Mouse (Mus musculus) lung, postnatal 36 days (tissue): ENCODE results near the gene Hat1.
"Not testable (repeated sequence)": the region's sequence is repeated elsewhere in the genome, so short reads cannot be mapped to it uniquely, and the experiment has no call there.

ENCODE experiments used
- DNase-seq: peaks from one replicate; pipeline ENCODE4 v3.0.0; 2022; ENCODE audit warnings: mixed read lengths

Hat1 gene

DNA sequence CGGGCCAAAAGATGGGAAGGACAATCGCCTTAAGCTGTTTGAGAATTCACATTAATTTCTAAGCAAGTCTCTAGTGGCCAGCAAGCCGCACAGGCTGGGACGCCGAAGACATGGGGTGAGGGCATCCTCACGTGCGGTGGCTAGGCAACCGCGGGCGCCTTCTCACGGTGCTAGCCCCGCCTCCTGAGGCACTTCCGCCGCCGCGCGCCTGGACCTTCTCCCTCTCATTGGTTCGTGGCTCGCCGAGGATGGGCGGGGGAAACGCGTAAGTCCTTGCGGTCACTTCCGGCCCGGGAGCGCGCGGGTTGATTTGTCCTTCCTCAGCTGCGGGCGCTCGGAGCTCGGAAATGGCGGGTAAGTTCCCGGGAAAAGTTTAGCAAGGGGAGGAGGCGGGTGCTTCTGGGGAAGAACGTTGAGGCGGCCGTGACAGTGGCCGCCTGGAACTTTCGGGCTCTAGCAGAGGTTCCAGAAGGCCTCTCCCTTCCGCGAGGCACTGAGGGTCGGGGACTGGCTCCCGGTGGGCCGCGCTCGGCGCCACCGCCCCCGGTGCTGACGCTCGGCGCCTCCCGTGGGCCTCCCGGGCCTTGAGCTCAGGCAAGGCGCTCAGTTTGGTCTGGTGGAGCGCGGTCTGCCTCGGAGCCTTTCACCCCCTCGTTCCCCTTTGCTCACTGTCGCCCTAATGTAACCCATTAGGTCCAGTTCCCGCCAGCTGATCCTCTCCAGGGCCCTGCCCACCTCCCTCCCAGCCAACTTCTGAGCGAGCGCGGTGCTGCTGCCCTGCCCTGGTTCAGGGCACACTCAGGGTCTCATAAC, at the start of gene Hat1:
Gene Hat1, plus strand, starts transcription at position 8 of the 813 bp plus-strand sequence.
- peak; percentile 98 for DNase-seq

DNA sequence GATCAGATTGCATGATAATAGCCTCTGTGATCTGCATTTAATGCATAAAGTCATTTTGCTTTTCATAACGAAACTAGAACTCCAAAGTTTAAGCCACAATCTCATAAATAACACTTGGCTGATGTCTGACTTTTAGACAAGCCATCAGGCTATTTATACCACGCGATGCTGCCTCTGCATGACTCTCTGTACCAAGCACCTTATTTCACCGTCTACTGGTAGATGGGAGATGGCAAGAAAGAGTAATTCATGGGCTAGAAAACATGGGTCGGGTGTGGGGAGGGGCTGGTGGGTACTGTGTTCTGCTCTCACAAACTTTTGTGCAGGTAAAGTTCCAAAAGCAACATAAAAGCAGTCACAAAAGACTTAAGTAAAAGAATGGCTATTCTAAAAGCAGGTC, 48.6 kb upstream of the Hat1 start:
- DNase-seq, result no peak

GRCm38 (mm10) chr2:71343884-71344640, 44.7 kb upstream of the Hat1 start:
- peak; percentile 22 for DNase-seq

GRCm38 (mm10) chr2:71347160-71347559, 41.6 kb upstream of the Hat1 start:
- DNase-seq, result no peak

DNA sequence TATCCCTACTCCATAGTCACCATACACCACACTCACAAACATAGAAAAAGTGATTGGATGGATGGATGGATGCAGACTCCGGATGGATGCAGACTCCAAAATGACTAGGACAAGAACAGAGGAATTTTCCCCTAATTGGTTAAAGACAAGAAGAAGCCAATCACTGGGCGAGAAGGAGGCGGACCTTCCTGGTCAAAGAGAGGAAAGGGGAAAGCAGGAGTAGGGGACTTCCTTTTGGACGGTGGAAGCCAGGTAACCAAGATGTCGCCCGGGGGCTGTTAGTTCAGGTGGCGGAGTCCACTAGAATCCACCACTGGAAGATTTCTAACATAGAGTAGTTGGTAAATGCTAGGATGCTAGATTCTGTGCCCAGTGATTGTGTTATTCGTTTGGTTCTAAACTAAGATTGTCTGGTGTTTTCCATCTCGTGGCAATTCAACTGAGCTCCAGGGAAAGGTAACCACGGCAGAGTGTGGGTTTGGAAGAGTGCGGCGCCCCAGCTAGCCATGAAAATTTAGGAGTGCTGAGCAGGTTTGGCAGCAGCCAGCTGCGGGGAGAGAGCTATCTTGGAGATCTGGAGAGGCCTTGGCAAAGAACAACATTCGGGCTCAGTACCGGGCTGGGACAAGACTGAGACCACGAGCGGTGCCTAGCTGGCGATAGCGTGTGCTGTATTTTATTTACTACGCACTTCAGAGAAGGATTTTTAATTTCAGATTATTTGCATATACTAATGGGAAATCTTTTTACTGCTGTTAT, 40.8 kb upstream of the Hat1 start:
- DNase-seq, result no peak

DNA sequence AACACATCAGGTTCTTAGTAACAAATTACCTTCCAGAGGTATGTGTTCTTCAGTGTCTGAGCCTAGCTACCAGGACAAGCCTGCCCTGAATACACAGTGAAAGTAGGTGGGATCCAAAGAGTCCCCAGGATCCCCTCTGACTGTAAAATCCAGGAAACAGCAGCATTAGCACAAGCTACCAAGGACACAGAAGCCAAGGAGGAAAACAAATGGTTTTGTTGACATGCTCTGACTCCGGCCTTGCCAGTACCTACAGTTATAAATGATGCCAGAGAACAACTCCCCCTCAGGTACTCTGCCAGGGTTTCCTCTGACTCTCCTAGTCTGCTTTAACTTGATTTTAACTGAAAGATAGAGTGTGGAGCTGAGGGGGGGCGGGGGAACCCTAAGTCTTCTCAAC, 39.2 kb upstream of the Hat1 start:
- no peak for DNase-seq

DNA sequence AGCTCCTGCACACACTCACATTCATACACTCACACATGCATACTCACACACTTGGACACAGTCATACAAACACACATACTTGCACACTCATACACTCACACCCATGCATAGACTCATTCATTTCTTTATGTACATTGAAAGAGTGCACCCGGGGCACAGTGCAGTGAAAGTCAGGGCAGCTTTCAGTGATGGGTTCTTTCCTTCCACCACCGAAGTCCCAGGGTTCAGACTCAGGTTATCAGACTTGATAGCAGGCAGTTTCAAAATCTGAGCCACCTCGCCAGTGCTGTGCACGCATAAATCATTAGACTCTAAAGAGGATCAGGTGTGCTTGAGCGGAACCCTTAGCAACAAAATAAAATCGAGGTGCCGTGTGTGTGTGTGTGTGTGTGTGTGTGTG, 38.6 kb upstream of the Hat1 start:
- DNase-seq, result no peak

- DNase-seq, result no peak
Observed at GRCm38 (mm10) chr2:71350904-71351726, 37.6 kb upstream of the Hat1 start.

DNA sequence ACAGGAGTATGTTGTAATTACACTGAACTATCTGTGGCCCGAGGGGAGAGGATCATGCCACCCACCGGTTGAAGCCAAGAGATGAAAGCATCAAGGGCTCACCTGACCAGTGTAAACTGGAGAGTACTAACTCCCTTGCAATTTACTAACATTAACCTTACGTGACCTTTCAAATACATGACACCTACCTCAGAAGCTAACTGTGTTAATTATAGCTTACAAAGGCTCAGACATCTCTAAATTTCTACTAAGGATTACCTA, 37.1 kb upstream of the Hat1 start:
- no peak for DNase-seq

DNA sequence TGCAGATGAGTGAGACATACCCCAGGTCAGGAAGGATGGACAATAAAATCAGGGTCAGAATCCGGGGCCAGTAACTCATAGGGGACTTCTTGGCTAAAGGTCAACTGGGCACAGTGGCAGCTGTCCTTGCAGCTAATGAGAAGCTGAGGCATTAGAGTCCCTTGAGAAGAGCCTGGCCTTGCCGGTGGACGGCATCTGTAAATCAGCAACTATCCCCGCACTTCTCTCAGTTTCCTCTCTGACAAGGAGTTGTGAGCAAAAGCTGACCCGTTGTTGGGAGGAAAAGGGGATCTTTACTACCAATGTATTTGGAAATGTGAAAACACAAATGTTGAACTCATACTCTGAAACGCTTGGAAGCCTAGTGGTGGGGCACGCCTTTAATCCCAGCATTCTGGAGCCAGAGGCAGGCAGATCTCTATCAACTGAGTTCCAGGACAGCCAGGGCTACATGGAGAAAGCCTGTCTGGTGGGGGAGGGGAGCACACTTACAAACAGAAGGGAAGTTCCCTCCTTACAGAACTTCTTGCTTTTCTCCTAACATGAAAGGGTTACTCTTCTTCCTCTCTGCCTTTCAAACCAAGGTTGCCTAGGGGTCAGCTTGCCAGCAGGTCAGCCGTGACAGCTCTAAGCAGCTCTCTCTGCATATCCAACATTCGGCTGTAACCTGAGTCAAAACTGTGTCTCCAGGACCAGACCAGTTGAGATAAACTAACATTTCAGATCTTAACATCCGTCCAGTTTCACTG, 35.3 kb upstream of the Hat1 start:
- DNase-seq, result peak; percentile 16

- peak; percentile 23 for DNase-seq
Observed at GRCm38 (mm10) chr2:71354055-71354425, 34.7 kb upstream of the Hat1 start.

GRCm38 (mm10) chr2:71358347-71358746, 30.4 kb upstream of the Hat1 start:
- DNase-seq, result no peak

DNA sequence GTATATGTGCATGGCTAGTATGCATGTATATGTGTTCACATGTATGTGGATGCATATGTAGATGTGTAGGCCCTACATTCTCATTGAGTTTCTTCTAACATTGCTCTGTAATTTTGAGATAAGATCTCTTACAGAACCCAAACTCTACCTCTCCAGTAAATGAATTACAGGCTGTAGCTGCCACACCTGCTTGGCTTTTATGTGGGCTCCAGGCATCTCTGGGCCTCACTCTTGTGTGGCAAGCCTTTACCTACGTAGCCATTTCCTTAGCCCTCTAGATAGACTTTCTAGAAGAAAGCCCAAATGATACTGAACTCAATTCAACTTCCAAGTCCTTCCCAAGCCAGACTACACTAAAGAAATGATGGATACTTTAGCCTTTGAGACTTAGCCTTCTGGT, 28.6 kb upstream of the Hat1 start:
- no peak for DNase-seq

DNA sequence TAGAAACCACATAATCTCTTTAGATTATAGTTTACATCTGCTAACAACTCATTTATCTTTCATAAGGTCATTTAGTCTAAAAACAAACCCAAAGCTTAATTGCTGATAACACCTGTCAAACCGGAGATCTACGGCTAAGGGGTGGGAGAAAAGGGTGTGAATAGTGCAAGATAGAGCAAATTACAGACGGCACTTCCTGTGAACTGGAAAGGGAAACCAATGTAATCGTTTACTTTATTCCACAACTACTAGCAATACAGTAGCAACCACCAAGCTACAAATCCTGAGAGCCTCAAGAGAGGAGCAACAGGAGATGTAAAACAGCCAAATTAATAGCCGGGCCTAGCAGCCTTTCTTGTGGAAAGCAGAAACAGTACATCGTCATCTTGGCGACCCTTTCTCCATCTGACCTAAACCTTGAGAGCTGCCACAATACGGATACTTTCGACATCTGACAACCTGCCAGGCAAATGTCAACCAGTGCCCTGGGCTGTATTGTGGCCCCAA, 22.1 kb upstream of the Hat1 start:
- peak; percentile 17 for DNase-seq

DNA sequence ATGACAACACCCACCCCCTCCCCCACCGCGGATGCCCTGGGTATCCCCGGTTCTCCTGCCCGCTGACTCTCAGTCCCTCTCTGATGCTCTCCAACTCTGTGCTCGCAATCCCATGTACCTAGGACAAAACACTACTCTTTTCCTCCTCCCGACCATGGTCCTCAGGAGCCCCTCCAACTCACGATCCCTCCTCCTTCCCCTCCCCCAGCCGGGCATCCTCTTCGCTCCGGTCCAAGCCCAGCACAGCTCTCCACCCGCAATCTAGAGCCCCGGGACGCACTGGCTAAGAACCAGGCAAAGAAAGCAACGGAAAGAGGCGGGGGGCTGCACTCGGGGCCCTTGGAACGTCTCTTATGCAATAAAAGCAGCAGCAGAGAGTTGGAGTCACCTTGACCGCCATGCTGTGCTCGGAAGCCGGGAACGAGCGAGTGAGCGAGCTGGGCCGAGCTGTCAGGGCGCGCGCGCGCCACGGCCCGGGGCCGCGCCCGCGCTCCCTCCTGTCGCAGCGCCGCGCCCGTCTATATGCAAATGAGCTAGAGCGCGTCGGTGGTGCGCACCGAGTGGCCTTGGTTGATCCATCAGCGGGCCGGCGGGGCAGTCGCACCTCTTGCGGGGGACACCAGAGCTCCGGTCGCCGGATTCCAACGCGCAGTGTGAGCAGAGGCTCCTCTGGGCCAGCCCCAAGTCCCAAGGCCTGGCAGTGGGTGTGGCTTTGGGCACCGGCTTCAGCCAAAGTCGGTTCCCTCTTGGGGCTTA, 21.5 kb upstream of the Hat1 start, which contains the start of gene Slc25a12:
Gene Slc25a12, minus strand, starts transcription at position 625 of the 756 bp plus-strand sequence.
- peak; percentile 84 for DNase-seq

DNA sequence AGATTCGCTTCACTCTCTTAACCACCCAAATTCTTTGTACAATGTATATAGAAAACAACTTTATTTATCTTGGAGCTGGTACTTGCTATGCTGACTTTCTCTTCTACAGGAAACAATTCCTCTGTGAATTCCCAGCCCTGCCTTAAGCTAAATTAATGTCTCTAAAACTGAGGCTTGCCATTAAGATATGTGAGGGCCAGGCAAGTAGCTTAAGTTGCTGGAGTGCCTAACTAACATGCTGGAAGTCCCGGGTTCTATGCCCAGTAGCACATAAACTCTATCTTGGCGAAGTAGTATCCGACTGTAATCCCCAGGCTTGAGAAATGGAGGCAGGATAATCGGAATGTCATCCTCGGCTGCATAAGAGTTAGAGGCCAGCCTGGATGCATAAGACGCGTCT, 20.7 kb upstream of the Hat1 start:
- DNase-seq, result no peak

DNA sequence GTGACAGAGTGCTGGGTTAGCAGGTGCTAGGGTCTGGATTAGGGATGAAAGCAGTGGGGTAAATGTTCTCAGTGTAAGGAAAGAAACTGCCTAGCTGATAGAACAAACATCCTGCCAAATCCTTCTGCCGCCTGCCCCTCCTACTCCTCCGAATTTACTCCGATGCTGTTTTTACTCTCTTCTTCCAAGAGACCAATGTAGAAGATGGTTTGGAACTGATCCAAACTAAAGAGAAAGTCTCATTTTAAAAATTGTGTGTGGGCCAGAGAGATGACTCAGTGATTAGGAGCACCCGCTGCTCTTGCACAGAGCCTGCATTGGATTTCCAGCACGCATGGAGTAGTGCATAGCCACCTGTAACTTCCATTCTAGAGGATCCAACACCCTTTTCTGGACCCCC, 17.0 kb upstream of the Hat1 start:
- DNase-seq, result no peak

GRCm38 (mm10) chr2:71372261-71372660, 16.5 kb upstream of the Hat1 start:
- not testable (repeated sequence) for DNase-seq

DNA sequence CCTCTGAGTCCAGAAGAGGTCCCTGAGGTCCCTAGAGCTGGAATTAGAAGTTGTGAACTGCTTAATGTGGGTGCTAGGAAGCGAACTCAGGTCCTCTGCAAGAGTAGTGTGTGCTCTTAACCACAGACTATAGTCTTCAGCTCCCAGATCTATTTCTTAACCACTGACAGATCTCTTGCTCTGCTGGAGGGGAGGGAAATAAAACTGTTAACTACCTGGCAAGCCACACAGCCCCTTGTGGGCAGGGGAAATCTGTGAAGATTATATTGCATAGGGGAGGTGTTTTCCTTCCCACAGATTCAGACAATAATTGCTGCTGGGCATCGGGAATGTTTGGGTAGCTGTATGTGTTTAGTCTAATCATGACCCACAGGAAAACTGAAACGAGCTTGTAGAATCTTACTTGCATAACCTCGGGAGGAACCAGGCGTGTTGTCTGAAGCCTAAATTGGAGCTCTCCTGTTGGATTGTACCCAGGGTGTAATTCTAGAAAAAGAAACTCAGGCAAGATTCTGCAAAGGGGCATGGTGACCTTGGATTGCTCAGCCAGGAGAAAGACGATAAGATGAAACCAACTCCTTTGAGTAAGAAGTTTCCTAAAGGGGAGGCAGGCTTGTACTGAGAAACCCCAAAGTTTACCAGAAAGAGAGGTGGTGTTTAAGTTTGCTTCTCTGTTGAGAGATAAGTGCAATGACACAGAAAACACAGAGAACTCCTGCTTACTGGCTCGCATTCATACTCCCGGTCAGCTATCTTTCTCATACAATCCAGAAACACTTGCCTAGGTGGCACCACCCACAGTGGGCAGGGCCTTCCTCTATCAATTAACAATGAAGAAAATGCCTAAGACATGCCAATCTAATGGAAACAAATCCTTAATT, 14.2 kb upstream of the Hat1 start:
- DNase-seq, result no peak

- DNase-seq, result no peak
Observed at GRCm38 (mm10) chr2:71376433-71376906, 12.3 kb upstream of the Hat1 start.
